Mouse (Mus musculus) right cerebral cortex, adult 2 months (tissue): ENCODE data around the gene Spert.
A peak's percentile ranks its signal among the peaks of the same experiment; 100 is the strongest.

Experiments
- DNase-seq, 2 experiments: peaks; one replicate each; pipeline ENCODE4 v3.0.0; 2021 to 2022; ENCODE audit warnings: low spot score in 2 of 2

Spert gene

GRCm38 (mm10) chr14:75592978-75593377 lies at the start of gene Spert:
Spert (minus strand) TSS chr14:75593116.
- DNase-seq: no peak

GRCm38 (mm10) chr14:75642080-75642479 lies 49.2 kb upstream of the Spert start, which contains the start of gene Erich6b:
Erich6b (plus strand) TSS chr14:75642259.
- no peak for DNase-seq

DNA sequence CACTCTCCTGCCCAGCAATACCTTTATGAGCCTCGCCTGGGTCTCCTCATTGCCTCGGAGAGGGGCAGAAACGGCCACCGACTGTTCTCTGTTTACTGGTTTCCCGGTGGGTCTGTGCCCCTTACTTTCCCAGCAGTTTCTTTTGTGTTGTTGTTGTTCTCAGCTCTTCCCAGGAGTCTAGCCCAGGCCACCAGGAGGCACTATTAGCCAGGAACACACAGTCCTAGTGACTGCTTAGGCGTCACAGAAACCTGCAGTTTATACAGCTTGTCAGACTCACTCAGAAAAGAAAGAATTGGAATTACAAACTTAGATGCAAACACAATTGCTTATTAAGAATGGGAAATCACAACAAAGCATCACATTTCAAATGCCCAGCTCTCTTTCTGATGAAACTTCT lies 48.5 kb upstream of the Spert start:
- DNase-seq: no peak

DNA sequence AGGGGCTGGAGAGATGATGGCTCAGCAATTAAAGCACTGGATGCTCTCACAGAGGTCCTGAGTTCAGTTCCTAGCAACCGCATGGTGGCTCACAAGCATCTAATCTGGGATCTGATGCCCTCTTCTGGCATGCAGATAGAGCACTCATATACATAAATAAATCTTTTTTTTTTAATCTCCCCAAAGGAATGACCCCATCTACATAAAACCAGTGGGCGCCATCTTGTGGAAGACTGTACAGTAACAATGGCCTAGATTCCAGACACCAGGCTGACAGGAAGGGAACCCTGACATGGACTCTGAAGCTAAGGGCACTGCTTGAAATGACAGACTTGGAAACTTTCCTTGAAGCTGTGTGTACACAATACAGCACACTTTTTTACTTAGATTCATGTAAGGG lies 47.9 kb upstream of the Spert start:
- no peak for DNase-seq

DNA sequence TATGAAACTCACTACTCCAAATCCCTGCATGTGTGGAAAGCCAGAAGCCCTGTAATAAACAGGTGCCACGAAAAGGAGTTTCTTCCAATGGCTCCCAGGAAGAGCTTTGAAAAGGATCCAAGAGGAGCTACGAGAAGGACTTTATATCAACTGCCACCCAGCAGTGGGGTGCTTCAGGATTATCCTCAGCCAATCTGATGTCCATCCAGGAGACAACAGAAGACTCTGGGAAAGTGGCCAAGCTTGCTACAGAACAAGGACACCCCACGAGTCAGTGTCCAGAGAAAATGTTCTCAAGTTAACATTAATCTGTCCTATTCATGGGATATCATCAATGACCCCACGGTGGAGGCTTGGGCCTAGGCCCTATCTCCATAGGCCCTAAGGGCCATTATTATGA lies 44.7 kb upstream of the Spert start:
- DNase-seq: no peak

GRCm38 (mm10) chr14:75636107-75636506 lies 43.2 kb upstream of the Spert start:
- DNase-seq: no peak

- DNase-seq: peak in 1 of 2 experiments; percentile 20
These were observed 42.4 kb upstream of the Spert start for GRCm38 (mm10) chr14:75635350-75635749.

DNA sequence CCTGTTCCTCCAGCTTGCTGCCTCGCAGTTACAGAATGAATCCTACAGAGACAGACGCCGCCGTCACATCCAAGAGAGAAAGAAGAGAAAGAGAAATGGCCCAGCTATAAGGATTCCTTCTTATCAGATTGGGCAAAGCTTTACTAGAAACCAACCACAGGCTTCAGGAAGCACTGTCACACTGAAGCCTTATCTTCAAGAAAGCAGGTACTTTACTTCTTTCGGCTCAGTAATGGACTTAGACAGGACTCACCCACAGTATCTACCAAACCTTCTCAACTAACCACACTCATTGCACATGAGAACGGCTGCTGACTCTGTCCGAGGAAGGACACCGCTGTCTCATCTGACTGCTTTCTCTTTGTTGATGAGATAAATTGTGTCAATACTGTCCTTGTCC lies 36.0 kb upstream of the Spert start:
- no peak for DNase-seq

DNA sequence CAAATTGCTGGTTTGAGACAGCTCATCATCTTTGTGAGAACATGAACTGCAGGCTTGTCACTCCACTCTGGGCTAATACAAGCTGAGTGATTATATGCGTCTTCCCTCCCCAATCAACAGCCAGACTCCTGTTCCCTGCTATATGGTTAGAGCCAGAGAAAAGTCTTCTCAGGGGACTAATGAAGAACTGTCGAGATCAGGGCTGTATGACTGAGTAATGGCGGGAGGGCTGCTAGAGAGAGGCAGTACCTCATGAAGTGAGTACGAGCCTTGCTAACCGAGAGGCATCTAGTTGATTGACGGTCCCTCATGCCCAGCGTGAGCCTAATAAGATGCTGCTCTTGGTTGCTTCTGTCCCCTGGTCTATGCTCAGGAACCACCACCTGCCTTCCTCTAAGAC lies 30.1 kb upstream of the Spert start:
- no peak for DNase-seq

- no peak for DNase-seq
These were observed 23.5 kb upstream of the Spert start for GRCm38 (mm10) chr14:75616375-75616774.

GRCm38 (mm10) chr14:75609176-75609575 lies 16.3 kb upstream of the Spert start:
- no peak for DNase-seq

GRCm38 (mm10) chr14:75583870-75584269 lies 9.0 kb downstream of the Spert start:
- DNase-seq: no peak

DNA sequence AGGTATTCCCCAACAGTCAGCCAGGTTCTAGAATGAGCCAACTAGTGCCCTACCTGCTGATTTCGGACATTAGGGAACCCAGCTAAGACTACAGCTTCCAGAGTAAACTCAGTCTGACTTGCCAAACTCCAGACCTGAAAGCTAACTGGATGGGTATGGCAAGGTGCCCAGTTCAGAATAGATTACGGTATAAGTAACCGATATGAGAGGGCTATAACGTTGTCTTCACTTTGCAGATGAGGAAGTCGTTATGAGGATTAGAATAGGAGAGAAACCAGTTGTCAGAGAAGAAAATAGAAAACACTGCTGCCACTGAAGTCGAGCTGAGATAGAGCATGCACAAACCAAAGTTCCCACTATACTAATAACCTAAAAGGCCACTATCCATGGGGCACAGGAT lies 13.9 kb downstream of the Spert start:
- no peak for DNase-seq

- no peak for DNase-seq
These were observed 26.6 kb downstream of the Spert start for GRCm38 (mm10) chr14:75566303-75566702.

DNA sequence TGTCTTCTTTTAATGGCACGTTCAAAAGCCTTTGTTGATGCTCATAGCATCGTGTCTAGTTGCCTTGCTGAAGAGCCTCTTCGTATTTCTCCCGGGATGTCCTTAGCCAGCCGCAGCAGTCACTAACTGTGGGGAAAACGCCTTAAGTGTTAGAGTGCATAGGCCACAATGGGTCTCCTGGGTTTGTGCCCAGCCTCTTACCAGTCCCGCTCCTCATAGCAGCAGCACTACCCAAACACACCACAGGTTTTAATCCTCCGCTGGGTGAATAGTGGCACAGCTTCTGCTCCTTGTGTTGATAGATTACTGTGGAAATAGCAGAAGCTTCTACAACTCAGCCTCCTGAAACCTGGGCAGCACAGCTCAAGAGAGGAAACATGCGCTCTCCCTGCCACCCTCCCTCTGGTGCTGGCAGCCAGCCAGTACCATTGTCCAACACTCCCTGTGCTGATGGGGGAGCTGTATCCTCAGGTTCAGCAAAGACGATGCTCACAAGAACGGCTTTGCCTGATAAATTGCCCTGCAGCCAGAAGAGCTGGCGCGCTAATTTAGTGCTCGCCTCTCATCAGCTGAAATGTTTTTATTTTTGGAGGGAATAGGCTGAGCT lies 27.3 kb downstream of the Spert start:
- DNase-seq: peak; percentile 56 to 63

DNA sequence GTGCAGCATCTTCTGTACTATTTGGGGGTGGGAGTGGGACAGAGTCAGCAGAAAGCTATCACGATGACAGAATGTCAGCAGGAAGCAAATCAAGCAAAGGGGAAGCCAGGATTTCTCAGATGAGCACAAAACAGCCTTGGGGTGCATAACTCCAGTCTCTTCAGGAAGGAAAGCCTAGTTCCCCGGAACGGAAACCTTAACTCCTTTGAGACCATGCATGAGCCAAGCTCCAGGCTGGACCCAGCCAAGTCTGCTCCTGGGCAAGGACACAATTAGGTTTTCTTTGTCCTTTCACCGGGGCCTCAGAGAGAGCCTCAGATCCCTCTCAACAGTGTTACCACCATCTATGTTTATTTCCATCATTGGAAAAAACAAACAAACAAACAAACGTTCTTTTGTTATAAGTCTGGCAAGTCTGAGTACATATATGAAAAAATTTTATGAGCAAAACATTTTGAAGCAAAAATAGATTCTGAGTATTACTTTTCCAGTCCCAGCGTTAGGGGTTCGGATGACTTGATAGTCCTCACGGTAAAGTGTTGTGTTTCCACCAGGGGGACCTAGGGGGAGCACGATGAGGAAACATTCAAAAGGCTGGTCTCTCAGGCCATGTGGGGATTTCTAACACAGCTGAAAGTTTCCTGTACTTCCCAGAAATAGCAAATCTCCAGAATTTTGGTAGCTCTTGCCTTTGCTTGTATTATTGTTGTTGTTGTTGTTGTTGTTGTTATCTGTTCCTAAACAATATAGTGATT lies 31.2 kb downstream of the Spert start:
- no peak for DNase-seq

DNA sequence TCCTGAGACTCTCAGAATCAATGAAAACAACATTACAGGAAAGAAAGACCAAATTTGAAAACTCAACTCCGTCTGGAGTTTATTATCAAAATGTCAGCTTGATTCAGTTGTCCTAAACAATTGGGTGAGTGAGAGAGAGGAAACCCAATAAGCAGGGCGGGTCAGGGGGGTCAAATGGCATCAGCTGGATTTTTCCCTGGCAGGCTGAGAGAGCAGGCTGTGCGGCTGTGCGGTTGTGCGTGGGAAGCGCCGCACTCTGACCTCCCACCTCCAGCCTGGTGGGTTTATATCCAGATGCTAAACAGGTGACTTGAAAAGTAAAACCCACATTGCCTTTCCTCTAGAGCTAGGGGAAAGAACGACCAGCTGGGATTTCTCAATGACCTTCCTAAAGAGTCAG lies 51.2 kb downstream of the Spert start:
- DNase-seq: no peak

DNA sequence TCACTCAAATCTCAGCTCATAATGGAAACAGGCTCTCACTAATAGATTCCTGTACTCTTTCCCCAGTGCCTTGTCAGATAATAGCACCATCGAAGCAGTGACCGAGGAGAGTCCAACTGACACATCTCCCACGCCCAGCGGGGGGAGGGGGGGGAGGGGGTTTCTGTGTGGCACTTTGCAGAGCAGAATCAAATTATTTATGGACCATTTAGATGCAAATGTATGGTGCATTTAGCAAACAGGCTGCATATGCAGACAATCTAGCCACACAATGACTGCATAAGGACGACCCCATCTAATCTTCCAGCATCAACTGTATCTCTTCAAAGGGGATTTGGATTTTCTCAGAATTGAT lies 51.9 kb downstream of the Spert start:
- DNase-seq: no peak

GRCm38 (mm10) chr14:75540216-75540995 lies 52.5 kb downstream of the Spert start:
- no peak for DNase-seq

- DNase-seq: no peak
These were observed 53.7 kb downstream of the Spert start for GRCm38 (mm10) chr14:75539205-75539604.
